8 mouse cellular contexts compared by ENCODE assay signal in genomic region chr12:98900881-98901801, GRCm38 (mm10). TPM values are rescaled to one million over a fixed set of nuclear protein-coding genes. Genes with fewer than 3 reads are reported as not detected.
DNase-seq lines count a peak whose midpoint lies in the region; ATAC-seq lines count a peak whose summit lies in the region.

TSS of gene Eml5 (minus strand) at chr12:98901484.

- peak within 1 kb of the TSS; percentile 73 for H3K4me2 ChIP-seq in hindbrain, embryonic 16.5 days (ENCODE audit: low read length)

- H3K4me1 ChIP-seq in hindbrain, embryonic 16.5 days (ENCODE audit: control insufficient read depth, insufficient read depth, low read depth, low read length): peaks cover 13% of the 10 kb centered on the region

- WGBS in hindbrain, embryonic 16.5 days: 1% methylated on average over 69 of the region's 101 CpGs

- H3K27me3 ChIP-seq in hindbrain, embryonic 16.5 days (replicated peaks; ENCODE audit: control insufficient read depth, insufficient read depth, low read length): no peaks in the 10 kb centered on the region

- H3K9ac ChIP-seq in hindbrain, embryonic 16.5 days (ENCODE audit: low read depth, low read length): peak within 1 kb of the TSS; percentile 80

- H3K4me3 ChIP-seq in hindbrain, embryonic 16.5 days (ENCODE audit: low read length): peak within 1 kb of the TSS; percentile 90

- H3K27ac ChIP-seq in hindbrain, embryonic 16.5 days (ENCODE audit: low read depth, low read length): peak within 1 kb of the TSS; percentile 83

- ATAC-seq in hindbrain, embryonic 16.5 days: peak; percentile 93
- peak; percentile 91 for ATAC-seq in megakaryocyte, adult 5-6 weeks (ENCODE audit: poor library complexity, severe bottlenecking)

- H3K36me3 ChIP-seq in hindbrain, embryonic 16.5 days (ENCODE audit: control insufficient read depth, insufficient read depth, low read length): no peaks in the 10 kb centered on the region

- peak; percentile 92 for DNase-seq in ZHBTc4 (ENCODE audit: low read depth, low spot score)
- peak; percentile 80 to 88 for DNase-seq in cerebellum, postnatal 36 days
- peak; percentile 71 for DNase-seq in gastrocnemius, adult 18-20 months (ENCODE audit: low spot score)
- peak; percentile 63 to 67 for DNase-seq in left cerebral cortex, adult 8-10 months (ENCODE audit: low spot score in 2 of 2)
- peak; percentile 74 to 81 for DNase-seq in right cerebral cortex, adult 2 months (ENCODE audit: low spot score in 2 of 2)
- DNase-seq in urinary bladder, postnatal 14 days (ENCODE audit: low spot score): peak; percentile 81

- no peaks in the 10 kb centered on the region for H3K9me3 ChIP-seq in hindbrain, embryonic 16.5 days (ENCODE audit: control insufficient read depth, low read length)

RNA-seq across cellular contexts. Expression of gene Eml5, which starts in this region (rescaled TPM):
- 1 to 10 TPM; 2.0 to 2.2 TPM for total RNA-seq in gastrocnemius, adult 18-20 months (2021)
- 18.6 and 19.5 TPM in 2 replicates for polyA plus RNA-seq in hindbrain, embryonic 16.5 days (2015; fragmentation: Nextera tagmentation; extraction: Ambion mirVana)
- total RNA-seq in left cerebral cortex, adult 8-10 months (2022): 10 to 100 TPM; 61.4 to 70.2 (median 66.7) TPM
- total RNA-seq in megakaryocyte, adult 5-6 weeks (2015): 4.4 and 4.7 TPM in 2 replicates
- 3.9 and 4.6 TPM in 2 replicates for total RNA-seq in megakaryocyte, adult 5-6 weeks (2017)

Comparison
In these comparisons a context has a peak if more than half of its experiments do, and no peak if none do; other contexts are left out.
1. Peak in every context shown above with its lines: DNase-seq, ATAC-seq, H3K4me3 ChIP-seq and H3K27ac ChIP-seq.
2. RNA of gene Eml5 (total RNA-seq): 61.4 to 70.2 TPM in left cerebral cortex, adult 8-10 months; 3.9 to 4.7 TPM in megakaryocyte, adult 5-6 weeks and 2.0 to 2.2 TPM in gastrocnemius, adult 18-20 months; every median in the first group is over 10 times any median in the second.